Mouse (Mus musculus) heart, postnatal 10 days (tissue): Measurements from ENCODE around the gene Gm13288. TPM values are rescaled to one million over a fixed set of nuclear protein-coding genes. Genes with fewer than 3 reads are reported as not detected.
A peak's percentile ranks its signal among the peaks of the same experiment; 100 is the strongest.
"Not testable (repeated sequence)": the region's sequence is repeated elsewhere in the genome, so short reads cannot be mapped to it uniquely, and the experiment has no call there.

Experiments used
- DNase-seq, 2 experiments: peaks; one replicate each; pipeline ENCODE4 v3.0.0; 2021
- intact Hi-C: fragments of 180-260 bp; cut with DNase I; formaldehyde crosslinking; loops from one replicate; pipeline ENCODE4 v1.15.1; 2025
- total RNA-seq, 2 experiments: library from RNA; stranded (reverse); gene quantifications; 2 replicates each; pipeline ENCODE4 v1.2.3; 2021

Gm13288 gene
- not detected for total RNA-seq

- intact Hi-C loops, result loop anchor here (5.0 kb wide), 1 partner anchor 322 kb away; no protein-coding TSS in a partner anchor
- not testable (repeated sequence) for DNase-seq
Measured at GRCm38 (mm10) chr4:88805231-88805630, at the start of gene Gm13288. Gene Gm13288, plus strand, starts transcription at chr4:88805531.

DNA sequence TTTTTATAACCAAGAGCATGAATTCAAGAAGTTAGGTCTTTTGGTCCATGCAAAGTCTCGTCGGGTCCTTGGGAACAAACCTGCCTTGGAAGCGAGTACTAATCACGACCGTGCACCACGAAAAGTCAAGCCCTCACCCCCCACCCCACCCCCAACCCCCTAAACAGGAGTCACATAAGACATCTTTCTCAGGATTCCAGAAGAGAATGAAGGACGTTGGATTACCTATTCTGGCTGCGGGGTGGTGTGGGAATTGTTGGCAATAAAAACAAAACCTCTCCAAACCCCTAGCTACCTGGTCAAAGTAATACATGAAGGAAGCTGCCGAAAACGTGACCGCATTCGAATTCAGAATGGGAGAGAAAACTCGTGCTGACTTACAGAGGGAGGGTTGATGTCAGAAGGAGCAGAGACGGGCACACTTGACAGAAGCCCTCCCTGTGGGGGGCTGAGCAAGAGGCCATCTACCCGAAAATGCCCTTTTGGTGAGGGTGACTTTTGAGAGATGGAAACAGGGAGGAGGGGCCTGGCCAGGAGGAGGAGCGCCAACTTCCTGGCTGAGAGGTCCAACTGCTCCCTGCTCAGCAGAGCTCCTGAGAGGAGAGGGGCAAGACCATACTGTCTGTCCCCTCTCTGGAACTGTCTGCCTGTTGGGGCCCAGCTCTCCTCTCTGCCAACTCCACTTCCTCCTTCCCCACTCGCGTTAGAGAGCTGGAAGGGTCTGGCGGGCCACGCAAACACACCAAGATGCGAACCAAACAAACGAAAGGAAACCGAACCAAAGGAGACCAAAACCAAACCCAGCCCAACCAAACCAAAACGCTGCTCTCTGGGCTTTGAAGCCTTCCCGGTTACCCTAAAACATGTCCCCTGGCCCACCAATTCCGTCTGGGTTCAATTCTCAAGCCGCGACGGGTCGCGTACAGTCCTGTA lies 48.5 kb upstream of the Gm13288 start:
- intact Hi-C loops, result loop anchor here (2.0 kb wide), 1 partner anchor 16 kb away; no protein-coding TSS in a partner anchor
- peak; percentile 12 to 52 for DNase-seq

GRCm38 (mm10) chr4:88757628-88758031 lies 47.7 kb upstream of the Gm13288 start:
- intact Hi-C loops, result loop anchor here (2.0 kb wide), 1 partner anchor 17 kb away; no protein-coding TSS in a partner anchor
- DNase-seq, result peak; percentile 93 to 94

GRCm38 (mm10) chr4:88758751-88759150 lies 46.6 kb upstream of the Gm13288 start:
- intact Hi-C loops, result not testable (repeated sequence)
- peak in 1 of 2 experiments; percentile 4 for DNase-seq

DNA sequence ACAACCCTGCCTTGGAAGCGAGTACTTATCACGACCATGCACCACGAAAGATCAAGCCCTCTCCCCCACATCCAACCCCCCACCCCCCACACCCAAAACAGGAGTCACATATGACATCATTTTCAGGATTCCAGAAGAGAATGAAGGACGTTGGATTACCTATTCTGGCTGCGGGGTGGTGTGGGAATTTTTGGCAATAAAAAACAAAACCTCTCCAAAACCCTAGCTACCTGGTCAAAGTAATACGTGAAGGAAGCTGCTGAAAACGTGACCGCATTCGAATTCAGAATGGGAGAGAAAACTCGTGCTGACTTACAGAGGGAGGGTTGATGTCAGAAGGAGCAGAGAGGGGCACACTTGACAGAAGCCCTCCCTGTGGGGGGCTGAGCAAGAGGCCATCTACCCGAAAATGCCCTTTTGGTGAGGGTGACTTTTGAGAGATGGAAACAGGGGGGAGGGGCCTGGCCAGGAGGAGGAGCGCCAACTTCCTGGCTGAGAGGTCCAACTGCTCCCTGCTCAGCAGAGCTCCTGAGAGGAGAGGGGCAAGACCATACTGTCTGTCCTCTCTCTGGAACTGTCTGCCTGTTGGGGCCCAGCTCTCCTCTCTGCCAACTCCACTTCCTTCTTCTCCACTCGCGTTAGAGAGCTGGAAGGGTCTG lies 45.6 kb upstream of the Gm13288 start, which contains the start of gene Gm13283:
Gene Gm13283, plus strand, starts transcription at position 510 of the 659 bp plus-strand sequence.
- DNase-seq, result peak; percentile 42 to 56
- intact Hi-C loops, result not testable (repeated sequence)

DNA sequence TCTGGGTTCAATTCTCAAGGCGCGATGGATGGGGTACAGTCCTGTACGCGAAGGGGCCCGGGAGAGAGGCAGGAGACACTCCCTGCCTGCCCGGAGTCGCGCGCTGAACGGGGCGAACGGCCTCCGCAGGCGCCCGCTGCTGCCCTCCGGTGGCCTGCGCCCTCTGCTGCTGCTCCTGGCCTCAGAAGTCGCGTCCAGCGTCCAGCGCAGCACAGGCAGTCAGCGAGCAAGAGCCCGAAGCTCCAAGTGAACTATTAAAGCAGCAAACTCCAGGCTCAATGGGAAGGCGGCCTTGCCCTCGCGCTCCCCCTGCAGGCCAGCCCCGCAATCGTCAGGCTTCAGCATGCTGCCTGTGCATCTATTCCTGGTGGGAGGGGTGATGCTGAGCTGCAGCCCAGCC lies 44.9 kb upstream of the Gm13288 start:
- intact Hi-C loops, result not testable (repeated sequence)
- peak; percentile 77 to 88 for DNase-seq

DNA sequence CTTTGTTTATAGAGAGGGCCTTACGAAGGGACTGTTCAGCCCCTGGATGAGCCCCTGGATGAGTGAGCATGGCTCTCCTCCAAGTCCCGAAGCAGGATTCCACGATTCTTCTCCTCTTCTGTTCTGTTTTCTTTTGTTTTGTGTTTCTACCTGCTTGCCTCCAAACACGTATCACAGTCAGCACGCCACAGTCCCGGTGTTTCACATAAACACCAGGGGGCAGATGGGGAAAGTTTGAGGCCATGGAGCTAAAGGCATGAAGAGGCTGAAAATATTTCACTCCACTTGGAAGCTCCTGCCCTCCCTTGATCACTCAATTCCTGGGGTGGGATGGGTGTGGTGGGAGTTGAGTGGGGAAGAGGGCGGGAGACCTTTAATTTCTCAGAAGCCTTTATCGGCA lies 43.6 kb upstream of the Gm13288 start:
- DNase-seq, result peak; percentile 76 to 77
- intact Hi-C loops, result not testable (repeated sequence)

GRCm38 (mm10) chr4:88762341-88762740 lies 43.0 kb upstream of the Gm13288 start:
- DNase-seq, result peak; percentile 19 to 21

DNA sequence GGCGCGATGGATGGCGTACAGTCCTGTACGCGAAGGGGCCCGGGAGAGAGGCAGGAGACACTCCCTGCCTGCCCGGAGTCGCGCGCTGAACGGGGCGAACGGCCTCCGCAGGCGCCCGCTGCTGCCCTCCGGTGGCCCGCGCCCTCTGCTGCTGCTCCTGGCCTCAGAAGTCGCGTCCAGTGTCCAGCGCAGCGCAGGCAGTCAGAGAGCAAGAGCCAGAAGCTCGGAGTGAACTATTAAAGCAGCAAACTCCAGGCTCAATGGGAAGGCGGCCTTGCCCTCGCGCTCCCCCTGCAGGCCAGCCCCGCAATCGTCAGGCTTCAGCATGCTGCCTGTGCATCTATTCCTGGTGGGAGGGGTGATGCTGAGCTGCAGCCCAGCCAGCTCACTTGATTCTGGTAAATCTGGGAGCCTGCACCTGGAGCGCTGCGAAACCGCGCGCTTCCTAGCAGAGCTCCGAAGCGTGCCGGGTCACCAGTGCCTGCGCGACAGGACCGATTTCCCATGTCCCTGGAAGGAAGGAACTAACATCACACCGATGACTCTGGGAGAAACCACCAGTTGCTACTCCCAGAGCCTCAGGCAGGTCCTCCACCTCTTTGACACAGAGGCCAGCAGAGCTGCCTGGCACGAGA lies 41.8 kb upstream of the Gm13288 start:
- intact Hi-C loops, result not testable (repeated sequence)
- DNase-seq, result peak; percentile 67 to 70

More at GRCm38 (mm10) chr4:88762341-88762740, 43.0 kb upstream of the Gm13288 start:
- intact Hi-C loops, result not testable (repeated sequence)

DNA sequence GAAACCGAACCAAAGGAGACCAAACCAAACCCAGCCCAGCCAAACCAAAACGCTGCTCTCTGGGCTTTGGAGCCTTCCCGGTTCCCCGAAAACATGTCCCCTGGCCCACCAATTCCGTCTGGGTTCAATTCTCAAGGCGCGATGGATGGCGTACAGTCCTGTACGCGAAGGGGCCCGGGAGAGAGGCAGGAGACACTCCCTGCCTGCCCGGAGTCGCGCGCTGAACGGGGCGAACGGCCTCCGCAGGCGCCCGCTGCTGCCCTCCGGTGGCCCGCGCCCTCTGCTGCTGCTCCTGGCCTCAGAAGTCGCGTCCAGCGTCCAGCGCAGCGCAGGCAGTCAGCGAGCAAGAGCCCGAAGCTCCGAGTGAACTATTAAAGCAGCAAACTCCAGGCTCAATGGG lies 31.8 kb upstream of the Gm13288 start, which contains the start of gene Gm13290:
Gene Gm13290, plus strand, starts transcription at position 301 of the 400 bp plus-strand sequence.
- DNase-seq, result not testable (repeated sequence)

DNA sequence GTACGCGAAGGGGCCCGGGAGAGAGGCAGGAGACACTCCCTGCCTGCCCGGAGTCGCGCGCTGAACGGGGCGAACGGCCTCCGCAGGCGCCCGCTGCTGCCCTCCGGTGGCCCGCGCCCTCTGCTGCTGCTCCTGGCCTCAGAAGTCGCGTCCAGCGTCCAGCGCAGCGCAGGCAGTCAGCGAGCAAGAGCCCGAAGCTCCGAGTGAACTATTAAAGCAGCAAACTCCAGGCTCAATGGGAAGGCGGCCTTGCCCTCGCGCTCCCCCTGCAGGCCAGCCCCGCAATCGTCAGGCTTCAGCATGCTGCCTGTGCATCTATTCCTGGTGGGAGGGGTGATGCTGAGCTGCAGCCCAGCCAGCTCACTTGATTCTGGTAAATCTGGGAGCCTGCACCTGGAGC lies 28.7 kb upstream of the Gm13288 start, which contains the start of gene Gm13289:
Gene Gm13289, plus strand, starts transcription at position 301 of the 400 bp plus-strand sequence.
- DNase-seq, intact Hi-C loops: not testable (repeated sequence)

More for the DNA sequence above, 31.8 kb upstream of the Gm13288 start, which contains the start of gene Gm13290:
- intact Hi-C loops, result not testable (repeated sequence)

- intact Hi-C loops, DNase-seq: not testable (repeated sequence)
Measured at GRCm38 (mm10) chr4:88779550-88779949, 25.8 kb upstream of the Gm13288 start, which contains the start of gene Gm13272. Gene Gm13272, plus strand, starts transcription at chr4:88779850.

DNA sequence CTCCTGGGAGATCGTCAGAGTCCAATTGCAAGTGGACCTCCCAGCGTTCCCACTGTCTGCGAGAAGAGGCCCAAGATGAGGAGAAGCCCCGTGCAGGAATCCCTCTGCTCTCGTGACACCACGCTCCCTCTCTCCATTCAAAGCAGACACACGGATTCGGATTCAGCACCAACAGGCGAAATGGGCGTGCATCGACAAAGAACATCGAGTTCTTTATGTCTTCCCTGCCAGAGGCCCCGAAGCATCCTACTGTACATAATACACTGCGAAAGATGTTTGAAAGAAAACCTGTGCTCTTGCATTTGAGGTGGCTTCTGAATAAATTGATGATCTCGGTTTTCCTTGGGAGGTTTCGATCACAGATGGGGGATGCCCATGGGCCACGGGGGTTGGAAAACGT lies 25.0 kb upstream of the Gm13288 start:
- DNase-seq, result peak in 1 of 2 experiments; percentile 6
- intact Hi-C loops, result not testable (repeated sequence)

GRCm38 (mm10) chr4:88781831-88782230 lies 23.5 kb upstream of the Gm13288 start, which contains the start of gene Ifnz:
Gene Ifnz, plus strand, starts transcription at chr4:88782131.
- intact Hi-C loops, DNase-seq: not testable (repeated sequence)

DNA sequence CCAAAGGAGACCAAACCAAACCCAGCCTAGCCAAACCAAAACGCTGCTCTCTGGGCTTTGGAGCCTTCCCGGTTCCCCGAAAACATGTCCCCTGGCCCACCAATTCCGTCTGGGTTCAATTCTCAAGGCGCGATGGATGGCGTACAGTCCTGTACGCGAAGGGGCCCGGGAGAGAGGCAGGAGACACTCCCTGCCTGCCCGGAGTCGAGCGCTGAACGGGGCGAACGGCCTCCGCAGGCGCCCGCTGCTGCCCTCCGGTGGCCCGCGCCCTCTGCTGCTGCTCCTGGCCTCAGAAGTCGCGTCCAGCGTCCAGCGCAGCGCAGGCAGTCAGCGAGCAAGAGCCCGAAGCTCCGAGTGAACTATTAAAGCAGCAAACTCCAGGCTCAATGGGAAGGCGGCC lies 23.0 kb upstream of the Gm13288 start:
- intact Hi-C loops, result not testable (repeated sequence)
- DNase-seq, result peak; percentile 20 to 38

GRCm38 (mm10) chr4:88785409-88785808 lies 19.9 kb upstream of the Gm13288 start, which contains the start of gene Gm13276:
Gene Gm13276, plus strand, starts transcription at chr4:88785709.
- intact Hi-C loops, DNase-seq: not testable (repeated sequence)

GRCm38 (mm10) chr4:88788402-88788801 lies 16.9 kb upstream of the Gm13288 start, which contains the start of gene Gm13277:
Gene Gm13277, plus strand, starts transcription at chr4:88788632.
- DNase-seq, result peak; percentile 73 to 82
- intact Hi-C loops, result not testable (repeated sequence)

- intact Hi-C loops, DNase-seq: not testable (repeated sequence)
Measured at GRCm38 (mm10) chr4:88791250-88791649, 14.1 kb upstream of the Gm13288 start, which contains the start of gene Gm13278. Gene Gm13278, plus strand, starts transcription at chr4:88791550.

DNA sequence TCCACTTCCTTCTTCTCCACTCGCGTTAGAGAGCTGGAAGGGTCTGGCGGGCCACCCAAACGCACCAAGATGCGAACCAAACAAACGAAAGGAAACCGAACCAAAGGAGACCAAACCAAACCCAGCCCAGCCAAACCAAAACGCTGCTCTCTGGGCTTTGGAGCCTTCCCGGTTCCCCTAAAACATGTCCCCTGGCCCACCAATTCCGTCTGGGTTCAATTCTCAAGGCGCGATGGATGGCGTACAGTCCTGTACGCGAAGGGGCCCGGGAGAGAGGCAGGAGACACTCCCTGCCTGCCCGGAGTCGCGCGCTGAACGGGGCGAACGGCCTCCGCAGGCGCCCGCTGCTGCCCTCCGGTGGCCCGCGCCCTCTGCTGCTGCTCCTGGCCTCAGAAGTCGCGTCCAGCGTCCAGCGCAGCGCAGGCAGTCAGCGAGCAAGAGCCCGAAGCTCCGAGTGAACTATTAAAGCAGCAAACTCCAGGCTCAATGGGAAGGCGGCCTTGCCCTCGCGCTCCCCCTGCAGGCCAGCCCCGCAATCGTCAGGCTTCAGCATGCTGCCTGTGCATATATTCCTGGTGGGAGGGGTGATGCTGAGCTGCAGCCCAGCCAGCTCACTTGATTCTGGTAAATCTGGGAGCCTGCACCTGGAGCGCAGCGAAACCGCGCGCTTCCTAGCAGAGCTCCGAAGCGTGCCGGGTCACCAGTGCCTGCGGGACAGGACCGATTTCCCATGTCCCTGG lies 11.2 kb upstream of the Gm13288 start, which contains the start of gene Gm13275:
Gene Gm13275, plus strand, starts transcription at position 552 of the 740 bp plus-strand sequence.
- peak; percentile 86 to 90 for DNase-seq
- intact Hi-C loops, result not testable (repeated sequence)
